Mouse (Mus musculus) frontal cortex, adult 2 months (tissue): ENCODE measurements at regions not wholly inside any gene's neighbourhood (a gene's known extent, or its start where the extent isn't known, plus 50 kb on each side); places are given as distances from the start of the nearest gene placed in this dataset.

Source experiments
- DNase-seq, 2 experiments: peaks; one replicate each; pipeline ENCODE4 v3.0.0; 2022; ENCODE audit warnings: low spot score in 1 of 2; ENCODE audit errors: extremely low spot score in 1 of 2

- DNase-seq = no peak
Measured at GRCm38 (mm10) chr3:35027898-35028297, 377.7 kb downstream of the Sox2 start.

DNA sequence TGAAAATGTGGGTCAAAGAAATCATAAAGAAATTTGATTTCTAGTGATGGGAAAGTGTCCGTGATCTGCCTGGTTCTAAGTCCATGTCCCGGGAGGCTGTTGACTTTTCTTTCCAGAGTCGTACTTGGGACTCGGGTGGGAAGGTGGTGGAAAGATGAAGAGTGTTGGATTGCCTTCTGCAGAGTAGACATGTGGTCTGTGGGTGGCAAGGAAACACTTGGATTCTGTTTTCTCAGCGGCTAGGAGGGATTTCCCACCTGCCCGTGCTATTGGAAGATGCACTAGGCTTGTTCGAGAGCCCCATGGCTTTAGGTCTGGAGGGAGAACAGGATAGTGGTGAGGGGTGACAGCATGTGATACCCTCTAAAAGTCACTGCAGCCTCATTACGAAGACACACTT is 379.7 kb downstream of the Sox2 start:
- DNase-seq = peak; percentile 7 to 50

- DNase-seq = no peak
Measured at GRCm38 (mm10) chr3:35033587-35033986, 383.4 kb downstream of the Sox2 start.

- no peak for DNase-seq
Measured at GRCm38 (mm10) chr3:35035234-35035633, 385.0 kb downstream of the Sox2 start.

DNA sequence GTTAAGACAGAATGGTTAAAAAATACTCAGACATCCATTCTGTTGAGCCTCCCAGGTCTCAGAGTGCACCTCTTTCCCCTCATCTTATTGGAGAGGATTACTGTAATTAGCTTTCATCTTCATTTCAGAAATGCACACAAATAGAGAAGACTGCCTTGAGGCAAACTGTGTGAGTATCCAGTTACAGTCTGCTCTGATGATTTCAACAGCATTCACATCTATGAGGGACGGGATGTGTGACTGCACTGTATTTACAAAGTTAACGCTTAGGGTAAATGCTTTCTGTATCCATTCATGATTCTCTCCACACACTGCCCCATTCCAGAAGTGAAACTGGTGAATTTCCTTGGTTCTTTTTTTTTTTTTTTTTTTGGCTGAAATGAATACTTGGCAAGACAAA is 393.5 kb downstream of the Sox2 start:
- DNase-seq = no peak

- DNase-seq = no peak
Measured at GRCm38 (mm10) chr3:35059438-35059837, 409.2 kb downstream of the Sox2 start.

DNA sequence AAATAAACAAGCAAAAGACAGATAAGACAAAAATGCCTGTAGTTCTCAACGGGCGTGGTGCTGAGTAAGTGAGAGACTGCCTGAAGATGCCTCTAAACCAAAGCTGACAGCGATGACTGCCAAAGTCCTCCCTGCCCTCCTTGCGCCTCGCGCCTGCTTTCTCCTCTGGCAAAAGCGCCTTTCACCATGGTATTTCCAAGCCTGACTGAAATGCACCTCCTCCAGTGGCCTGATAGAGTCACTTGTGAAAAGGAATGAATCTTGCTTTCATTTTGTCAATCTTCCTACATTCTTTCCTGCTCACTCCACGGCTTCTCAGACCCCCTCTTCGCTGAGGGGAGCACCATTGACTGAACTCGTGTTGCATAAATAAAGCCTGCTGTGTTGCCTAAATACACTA is 409.8 kb downstream of the Sox2 start:
- no peak for DNase-seq

DNA sequence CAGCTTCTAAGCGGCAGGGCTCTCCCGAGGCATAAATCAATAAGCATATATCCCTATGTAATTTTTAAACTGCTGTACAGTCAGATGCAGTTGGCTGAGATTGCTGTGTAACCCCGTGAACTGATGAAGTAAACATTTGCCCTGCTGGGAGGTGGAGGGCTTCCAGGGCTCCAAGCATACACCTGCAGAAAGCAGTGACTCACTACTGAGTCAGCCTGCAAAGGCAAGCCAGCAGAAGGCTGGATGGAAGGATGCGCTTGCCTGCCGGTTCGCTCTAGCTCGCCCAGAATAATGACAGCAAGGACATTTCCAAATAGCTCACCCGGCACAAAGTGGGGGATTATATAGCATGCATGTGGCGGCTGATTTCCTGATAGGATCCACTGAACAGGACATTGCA is 416.6 kb downstream of the Sox2 start:
- DNase-seq = peak; percentile 4 to 72

- no peak for DNase-seq
Measured at GRCm38 (mm10) chr3:35068586-35068985, 418.4 kb downstream of the Sox2 start.

- no peak for DNase-seq
Measured at GRCm38 (mm10) chr3:35071046-35071445, 420.8 kb downstream of the Sox2 start.

DNA sequence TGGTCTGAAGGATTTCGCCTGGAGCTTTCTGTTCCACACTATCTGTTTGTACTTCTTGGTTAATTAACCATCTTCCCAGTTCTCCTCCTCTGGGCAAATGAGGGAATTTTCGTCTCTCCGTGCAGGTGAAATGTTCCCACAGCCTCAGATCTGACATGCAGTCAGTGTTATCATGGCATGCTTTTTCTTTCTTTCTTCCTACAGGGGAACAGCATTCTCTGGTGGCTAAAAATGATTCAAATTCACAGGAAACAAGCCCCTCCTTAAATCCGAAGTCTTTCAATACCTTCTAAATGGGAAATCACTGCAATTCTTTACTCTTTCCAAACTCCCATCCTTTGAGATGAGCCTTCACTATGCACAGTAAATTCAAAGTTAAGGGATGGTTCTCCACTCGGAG is 429.7 kb downstream of the Sox2 start:
- DNase-seq = no peak

DNA sequence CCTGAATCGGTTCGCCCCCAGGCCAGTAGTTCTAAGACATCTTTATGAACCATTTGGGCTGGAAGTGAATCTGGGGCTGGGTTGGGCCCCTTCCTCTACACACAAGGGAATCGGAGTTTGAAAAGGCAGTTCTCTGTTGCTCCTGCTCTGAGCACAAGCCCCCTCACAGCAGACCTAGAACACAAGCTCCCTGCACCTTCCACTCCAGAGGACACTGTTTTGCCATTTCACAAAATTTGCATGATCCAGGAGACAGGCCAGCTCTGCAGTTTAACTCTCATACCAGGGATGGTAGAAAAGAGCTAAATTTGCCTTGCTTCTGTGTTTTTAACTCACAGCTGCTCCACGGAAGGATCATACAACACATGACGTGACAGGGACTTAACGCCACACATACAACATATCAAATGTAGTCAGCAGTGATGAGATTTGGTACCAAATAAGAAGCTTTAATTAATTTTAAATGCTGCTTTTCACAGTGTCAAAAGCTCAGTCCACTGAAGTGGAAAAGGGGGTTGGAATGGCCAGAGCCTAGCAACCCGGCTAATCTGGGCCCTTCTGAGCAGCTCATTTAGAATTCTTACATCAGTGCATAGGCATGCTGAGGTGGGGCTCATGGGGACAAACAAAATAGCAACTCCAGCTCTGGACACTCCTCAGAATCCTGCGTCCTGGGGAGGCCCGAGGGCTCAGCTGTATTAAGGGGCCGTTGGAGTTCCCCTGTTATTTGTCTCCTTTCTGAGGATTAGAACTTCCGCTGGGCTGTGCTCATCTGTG is 434.1 kb downstream of the Sox2 start:
- DNase-seq = no peak

- DNase-seq = peak; percentile 40 to 68
Measured at GRCm38 (mm10) chr3:35088241-35089080, 438.3 kb downstream of the Sox2 start.

DNA sequence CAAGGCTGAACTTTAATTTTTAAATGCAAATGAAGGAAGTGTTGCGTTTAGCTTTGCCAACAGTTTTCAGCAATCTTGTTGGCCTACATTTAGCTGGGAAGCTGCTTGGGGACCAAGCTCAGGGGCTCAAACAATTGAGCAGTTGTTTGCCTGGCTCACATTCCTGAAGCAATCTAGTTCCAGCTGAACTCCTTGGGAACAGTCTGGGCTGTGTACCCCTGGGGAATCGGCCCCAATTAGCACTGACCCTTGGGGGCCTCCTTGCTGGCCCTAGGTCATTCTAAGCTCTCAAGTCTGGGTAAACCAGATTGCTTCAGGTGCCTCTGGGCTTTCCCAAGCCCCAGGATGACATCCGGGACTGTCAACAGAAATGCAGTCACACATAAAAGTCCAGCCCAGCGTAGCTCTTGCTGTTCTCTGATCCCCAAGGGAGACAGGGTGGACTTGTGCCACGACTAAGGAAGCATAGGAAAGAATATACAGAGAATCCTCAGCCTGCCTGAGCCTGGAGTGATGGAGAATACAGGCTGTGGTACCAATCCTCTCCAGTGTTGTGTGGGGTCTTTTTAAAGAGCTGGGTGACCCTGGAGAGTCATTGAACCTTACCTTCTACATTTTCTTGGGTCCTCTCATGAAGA is 440.4 kb downstream of the Sox2 start:
- peak; percentile 28 to 30 for DNase-seq

GRCm38 (mm10) chr3:35093001-35093400 is 442.8 kb downstream of the Sox2 start:
- DNase-seq = no peak

DNA sequence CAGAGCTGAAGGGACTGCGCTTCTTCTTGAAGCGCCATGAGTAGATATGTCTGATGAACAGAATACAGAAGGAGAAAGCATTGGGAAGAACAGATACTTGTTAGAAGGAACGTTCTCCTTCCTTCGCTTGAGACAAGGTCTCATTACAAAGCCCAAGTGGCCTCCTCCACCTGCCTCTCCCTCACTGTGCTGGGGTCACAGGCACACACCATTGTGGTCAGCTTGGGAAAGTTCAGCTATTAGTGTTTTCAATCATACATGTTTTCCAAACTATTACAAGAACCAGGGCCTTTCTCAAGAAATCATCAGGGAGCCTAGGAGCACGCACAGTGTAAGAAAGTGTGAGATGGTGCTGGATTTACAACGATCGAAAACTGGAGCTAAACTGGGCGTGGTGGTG is 445.0 kb downstream of the Sox2 start:
- no peak for DNase-seq

- no peak for DNase-seq
Measured at GRCm38 (mm10) chr3:35096381-35096780, 446.2 kb downstream of the Sox2 start.

GRCm38 (mm10) chr3:35097766-35098165 is 447.6 kb downstream of the Sox2 start:
- no peak for DNase-seq

GRCm38 (mm10) chr3:35099226-35099625 is 449.0 kb downstream of the Sox2 start:
- DNase-seq = no peak

DNA sequence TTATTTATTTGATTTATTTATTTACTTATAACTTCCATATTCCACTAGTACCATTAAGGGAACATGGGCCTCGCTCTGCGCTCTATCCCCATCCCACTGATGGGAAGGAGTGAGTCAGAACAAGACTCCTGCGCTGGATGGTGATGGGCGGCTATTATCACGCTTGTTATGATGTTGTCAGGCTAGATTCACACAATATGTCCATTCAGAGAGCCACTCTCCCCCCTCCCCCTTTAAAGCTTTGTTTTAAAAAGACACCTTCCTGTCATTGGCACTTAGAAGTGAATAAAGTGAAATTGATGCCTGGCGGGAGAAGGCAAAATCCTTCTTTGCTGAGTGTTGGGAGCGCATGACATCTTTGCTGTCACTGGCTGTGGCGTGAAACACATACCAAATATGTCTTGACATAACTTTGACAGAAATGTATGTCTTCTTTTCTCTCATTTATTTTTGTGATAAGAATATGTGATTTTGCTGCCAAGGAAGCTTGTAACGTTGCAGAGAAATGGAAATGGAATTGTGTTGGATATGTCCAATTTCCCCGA is 449.7 kb downstream of the Sox2 start:
- no peak for DNase-seq

GRCm38 (mm10) chr3:35101286-35101685 is 451.1 kb downstream of the Sox2 start:
- no peak for DNase-seq
